Mouse (Mus musculus) lung, postnatal 0 days (tissue): ENCODE measurements at regions not wholly inside any gene's neighbourhood (a gene's known extent, or its start where the extent isn't known, plus 50 kb on each side); places are given as distances from the start of the nearest gene placed in this dataset.

ENCODE experiments used
- CTCF ChIP-seq: IDR thresholded peaks from 2 replicates; pipeline ENCODE4 v1.5.1; 2016; ENCODE audit warnings: antibody characterized with exemption, mild to moderate bottlenecking
- EP300 ChIP-seq: IDR thresholded peaks from 2 replicates; pipeline ENCODE4 v1.6.1; 2016; ENCODE audit warnings: antibody characterized with exemption, mild to moderate bottlenecking, control low read depth

- TF ChIP-seq CTCF (no peak), EP300 (no peak)
Observed at GRCm38 (mm10) chr13:31337631-31338030, 218.3 kb upstream of the Foxq1 start.
